Mouse (Mus musculus) cerebellum, adult 2 months (tissue): ENCODE results near the gene Kdm7a. TPM values are rescaled to one million over a fixed set of nuclear protein-coding genes. Genes with fewer than 3 reads are reported as not detected.

Experiments
- DNase-seq, 2 experiments: peaks; one replicate each; pipeline ENCODE4 v3.0.0; 2021
- H3K27ac ChIP-seq: fragments of 200-500 bp; 2 replicates; pipeline ENCODE4 v1.5.1; 2012; ENCODE audit warnings: low read length, control low read depth, inconsistent platforms; ENCODE audit not compliant: insufficient read depth
- H3K27me3 ChIP-seq: fragments of 200-500 bp; 2 replicates; pipeline ENCODE4 v1.6.1; 2012; ENCODE audit warnings: inconsistent platforms, mild to moderate bottlenecking, low read length, moderate library complexity; ENCODE audit not compliant: control insufficient read depth, insufficient read depth
- H3K4me1 ChIP-seq: fragments of 200-500 bp; 2 replicates; pipeline ENCODE4 v1.6.1; 2011; ENCODE audit warnings: low read length; ENCODE audit not compliant: control insufficient read depth, insufficient read depth
- H3K4me3 ChIP-seq: fragments of 200-500 bp; replicated peaks from 2 replicates; pipeline ENCODE3; 2011; ENCODE audit warnings: mild to moderate bottlenecking, low read depth, low read length, control low read depth; ENCODE audit not compliant: insufficient read depth
- CTCF ChIP-seq: fragments of 200-500 bp; IDR thresholded peaks from 2 replicates; pipeline ENCODE4 v1.5.1; 2011; ENCODE audit warnings: low read depth, mild to moderate bottlenecking, control low read depth, low read length, moderate library complexity, borderline replicate concordance; ENCODE audit not compliant: insufficient read depth
- POLR2A ChIP-seq: fragments of 200-500 bp; IDR thresholded peaks from 2 replicates; pipeline ENCODE4 v1.6.1; 2011; ENCODE audit warnings: low read length, control low read depth, borderline replicate concordance; ENCODE audit not compliant: insufficient read depth
- WGBS: fragments of 180-500 bp; shearing (Covaris S2); methylation state at CpG from one replicate; pipeline ENCODE4 v1.1.7; 2018; 5-methylcytosine and 5-hydroxymethylcytosine counted together
- polyA plus RNA-seq: library from polyadenylated mRNA; depleted of rRNA; stranded (reverse); fragments of >200 nt; gene quantifications from 2 replicates; pipeline ENCODE4 v1.2.3, GENCODE M21; 2012

Kdm7a gene
- polyA plus RNA-seq, 1 experiment = 15.4 TPM

- TF ChIP-seq CTCF (peak; percentile 51; the same call in 1 of the 2 replicates), POLR2A (no peak)
- Histone ChIP-seq H3K4me3 (no peak overlapping the region), H3K27me3 (no peaks in the 10 kb centered on the region), H3K27ac (no peak overlapping the region), H3K4me1 (no peaks in the 10 kb centered on the region)
- WGBS = 50% methylated on average over 6 of the region's 6 CpGs
- peak in 1 of 2 experiments; percentile 7 for DNase-seq
These were observed 60.5 kb downstream of the Kdm7a start for GRCm38 (mm10) chr6:39146041-39146440.

GRCm38 (mm10) chr6:39132556-39132955 is 74.0 kb downstream of the Kdm7a start:
- no peak for TF ChIP-seq CTCF
- no peak for TF ChIP-seq POLR2A
- WGBS = 78% methylated on average over 5 of the region's 5 CpGs
- no peak overlapping the region for H3K4me3 ChIP-seq

GRCm38 (mm10) chr6:39131480-39131879 is 75.1 kb downstream of the Kdm7a start:
- Histone ChIP-seq H3K4me3 (no peak overlapping the region), H3K4me1 (no peaks in the 10 kb centered on the region), H3K27me3 (no peaks in the 10 kb centered on the region), H3K27ac (no peak overlapping the region)
- TF ChIP-seq POLR2A = no peak
- no peak for TF ChIP-seq CTCF
- 17% methylated on average over 4 of the region's 4 CpGs for WGBS
- DNase-seq = no peak

More at GRCm38 (mm10) chr6:39132556-39132955, 74.0 kb downstream of the Kdm7a start:
- H3K4me1 ChIP-seq = no peaks in the 10 kb centered on the region
- DNase-seq = no peak
- H3K27me3 ChIP-seq = no peaks in the 10 kb centered on the region
- no peak overlapping the region for H3K27ac ChIP-seq

- Histone ChIP-seq H3K4me3 (no peak overlapping the region), H3K27me3 (no peaks in the 10 kb centered on the region), H3K27ac (no peak overlapping the region), H3K4me1 (no peaks in the 10 kb centered on the region)
- no peak for DNase-seq
- TF ChIP-seq CTCF (no peak), POLR2A (no peak)
These were observed 81.9 kb downstream of the Kdm7a start for GRCm38 (mm10) chr6:39124719-39125118.

GRCm38 (mm10) chr6:39120685-39121084 is 85.9 kb downstream of the Kdm7a start:
- TF ChIP-seq POLR2A (no peak), CTCF (no peak)
- WGBS = 21% methylated on average over 3 of the region's 3 CpGs
- Histone ChIP-seq H3K4me1 (peaks cover 4% of the 10 kb centered on the region; the same call in 1 of the 2 replicates), H3K27me3 (no peaks in the 10 kb centered on the region), H3K27ac (no peak overlapping the region), H3K4me3 (no peak overlapping the region)
- no peak for DNase-seq

GRCm38 (mm10) chr6:39118456-39118881 is 88.1 kb downstream of the Kdm7a start:
- DNase-seq = no peak
- peak overlapping the region; percentile 60 for H3K4me3 ChIP-seq
- H3K4me1 ChIP-seq = peaks cover 4% of the 10 kb centered on the region; the same call in 1 of the 2 replicates
- no peak for TF ChIP-seq POLR2A
- WGBS = 11% methylated on average over 49 of the region's 49 CpGs
- H3K27ac ChIP-seq = no peak overlapping the region
- H3K27me3 ChIP-seq = no peaks in the 10 kb centered on the region

GRCm38 (mm10) chr6:39117584-39118455 is 88.8 kb downstream of the Kdm7a start, which contains the start of gene Parp12:
Gene Parp12, minus strand, starts transcription at chr6:39118349.
- Histone ChIP-seq H3K4me3 (peak within 1 kb of the TSS; percentile 60), H3K27me3 (no peaks in the 10 kb centered on the region), H3K27ac (no peak within 1 kb of the TSS), H3K4me1 (peaks cover 4% of the 10 kb centered on the region; the same call in 1 of the 2 replicates)
- peak; percentile 43 to 53 for DNase-seq
- WGBS = 3% methylated on average over 101 of the region's 101 CpGs
- no peak for TF ChIP-seq CTCF
- no peak for TF ChIP-seq POLR2A

GRCm38 (mm10) chr6:39115438-39115837 is 91.2 kb downstream of the Kdm7a start:
- no peak for DNase-seq
- Histone ChIP-seq H3K4me3 (no peak overlapping the region), H3K27ac (no peak overlapping the region), H3K27me3 (no peaks in the 10 kb centered on the region), H3K4me1 (peaks cover 7% of the 10 kb centered on the region; the same call in 1 of the 2 replicates)
- 87% methylated on average over 1 of the region's 1 CpGs for WGBS
- TF ChIP-seq CTCF (no peak), POLR2A (no peak)
